Mouse (Mus musculus) ES-E14 (cell line): ENCODE measurements around the gene Tacc3.

Experiments used
- CHD2 ChIP-seq: IDR thresholded peaks from 2 replicates; pipeline ENCODE4 v1.6.1; 2014; ENCODE audit warnings: mild to moderate bottlenecking, low read depth, low read length, inconsistent platforms
- ZC3H11A ChIP-seq: IDR thresholded peaks from 2 replicates; pipeline ENCODE4 v1.6.1; 2012; ENCODE audit warnings: low read depth, mild to moderate bottlenecking, inconsistent platforms, low read length, borderline replicate concordance

DNA sequence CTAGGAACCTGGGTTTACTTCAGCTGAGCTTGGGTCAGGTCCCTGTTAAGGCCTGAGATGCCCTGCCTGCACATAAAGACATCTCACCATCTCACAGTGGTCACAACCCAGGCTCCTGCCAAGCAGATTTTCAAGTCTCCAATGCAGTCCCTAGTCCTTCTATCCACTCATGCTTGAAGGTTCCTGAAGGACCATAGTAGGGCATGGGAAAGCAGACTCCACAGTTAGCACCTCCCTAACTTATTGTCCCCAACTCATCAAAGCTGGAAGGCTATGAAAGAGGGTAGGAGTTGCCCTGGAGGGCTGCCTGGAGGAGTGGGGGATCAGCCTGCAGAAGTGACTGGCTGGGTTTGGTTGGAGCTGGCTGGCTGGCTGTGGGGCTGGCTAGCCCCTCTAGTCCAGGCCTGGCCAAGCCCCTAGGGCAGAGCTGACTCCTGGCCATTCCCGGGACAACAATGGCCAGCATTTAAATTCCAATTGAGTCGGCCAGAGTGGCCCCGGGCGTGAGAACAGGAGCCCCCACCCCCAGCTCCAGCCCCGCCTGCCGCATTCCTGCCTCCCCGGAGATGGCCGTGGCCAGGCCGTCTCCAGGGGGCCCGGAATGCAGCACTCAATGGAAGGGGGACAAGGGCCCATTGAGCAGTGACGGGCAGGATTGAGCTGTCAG, 47.1 kb downstream of the Tacc3 start:
- TF ChIP-seq CHD2 (no peak), ZC3H11A (no peak)
